11 mouse cellular contexts compared by ENCODE assay signal in genomic region chr4:43029749-43030148, GRCm38 (mm10). TPM values are rescaled to one million over a fixed set of nuclear protein-coding genes. Genes with fewer than 3 reads are reported as not detected.
DNase-seq lines count a peak whose midpoint lies in the region; ATAC-seq and TF ChIP-seq lines count a peak whose summit lies in the region.
"Had no signal": no experiment of that assay in that cellular context is flagged by ENCODE, and none has a peak within 500 bp of the region (broad histone marks: within the 10 kb centered on the region; RNA-seq: fewer than 3 reads in every experiment).

No protein-coding gene starts in this region.

- peaks cover 52% of the 10 kb centered on the region for H3K36me3 ChIP-seq in kidney, embryonic 15.5 days
- H3K36me3 ChIP-seq in G1E (replicated peaks), result peaks cover 70% of the 10 kb centered on the region
- peaks cover 59% of the 10 kb centered on the region for H3K36me3 ChIP-seq in liver, embryonic 12.5 days

- no peaks in the 10 kb centered on the region for H3K27me3 ChIP-seq in kidney, embryonic 15.5 days
- H3K27me3 ChIP-seq in G1E (ENCODE audit: insufficient read depth, low read length), result peaks cover 3% of the 10 kb centered on the region; the same call in 1 of the 2 replicates
- H3K27me3 ChIP-seq in liver, embryonic 12.5 days (replicated peaks), result no peaks in the 10 kb centered on the region

- H3K4me1 ChIP-seq in kidney, embryonic 15.5 days, result peaks cover 26% of the 10 kb centered on the region
- H3K4me1 ChIP-seq in G1E (ENCODE audit: insufficient read depth, low read depth, low read length), result peaks cover 50% of the 10 kb centered on the region
- H3K4me1 ChIP-seq in liver, embryonic 12.5 days, result peaks cover 35% of the 10 kb centered on the region

- 94% methylated on average over 9 of the region's 9 CpGs for WGBS in kidney, embryonic 15.5 days
- WGBS in liver, embryonic 12.5 days (ENCODE audit: insufficient replicate concordance), result 88% methylated on average over 9 of the region's 9 CpGs

- H3K4me3 ChIP-seq in kidney, embryonic 15.5 days (replicated peaks), result 0 out of 2 replicates have a peak overlapping the region, but pooled peaks have one; percentile 73
- peak overlapping the region; percentile 28; the same call in 1 of the 2 replicates for H3K4me3 ChIP-seq in G1E (ENCODE audit: low read depth, low read length)
- H3K4me3 ChIP-seq in liver, embryonic 12.5 days, result peak overlapping the region; percentile 81

- H3K9ac ChIP-seq in kidney, embryonic 15.5 days, result no peak overlapping the region
- H3K9ac ChIP-seq in liver, embryonic 12.5 days, result peak overlapping the region; percentile 96

- H3K9me3 ChIP-seq in kidney, embryonic 15.5 days (replicated peaks), result no peaks in the 10 kb centered on the region
- H3K9me3 ChIP-seq in G1E (replicated peaks), result no peaks in the 10 kb centered on the region
- H3K9me3 ChIP-seq in liver, embryonic 12.5 days (replicated peaks), result no peaks in the 10 kb centered on the region

- DNase-seq in cerebellum, adult 9-11 months, result peak; percentile 31
- no peak for DNase-seq in cerebellum, adult 11 months
- no peak for DNase-seq in kidney, adult 9 months
- no peak for DNase-seq in G1E (ENCODE audit: low spot score)
- no peak for DNase-seq in embryo, embryonic 9.5 days (ENCODE audit: extremely low spot score)
- no peak for DNase-seq in right cerebral cortex, postnatal 36 days (ENCODE audit: low spot score in 2 of 2)
- DNase-seq: kidney, postnatal 10 days; lung, postnatal 4 days; thymus, postnatal 25 days had no signal

- no peak for TF ChIP-seq CTCF in G1E (IDR thresholded peaks at IDR 0.05; ENCODE audit: low read depth, low read length)

- H3K4me2 ChIP-seq in kidney, embryonic 15.5 days, result no peak overlapping the region; the same call in 1 of the 2 replicates
- peak overlapping the region; percentile 82 for H3K4me2 ChIP-seq in liver, embryonic 12.5 days

- no peak for ATAC-seq in kidney, embryonic 15.5 days (replicated peaks; ENCODE audit: low FRiP score)
- no peak for ATAC-seq in G1E (ENCODE audit: extremely low read depth, insufficient number of reproducible peaks, low FRiP score, poor library complexity, severe bottlenecking)
- no peak for ATAC-seq in liver, embryonic 12.5 days

- H3K27ac ChIP-seq in kidney, embryonic 15.5 days, result no peak overlapping the region
- H3K27ac ChIP-seq in liver, embryonic 12.5 days, result peak overlapping the region; percentile 89

RNA-seq across cellular contexts. Expression of gene Stoml2, which starts 1.8 kb away (rescaled TPM):
- polyA plus RNA-seq in kidney, embryonic 15.5 days (2015; fragmentation: Nextera tagmentation; extraction: Ambion mirVana), result 346 and 352 TPM in 2 replicates
- total RNA-seq in G1E (2014; fragmentation: Nextera tagmentation) (191 and 233 TPM in 2 replicates), G1E (2017) (157 and 170 TPM in 2 replicates)
- 145 and 169 TPM in 2 replicates for polyA plus RNA-seq in G1E (2012)
- 280 and 292 TPM in 2 replicates for polyA plus RNA-seq in liver, embryonic 12.5 days (2016; fragmentation: Nextera tagmentation; extraction: Ambion mirVana)

RNA-seq across cellular contexts. Expression of gene Pigo, which starts 4.1 kb away (rescaled TPM):
- 23.5 and 27.6 TPM in 2 replicates for polyA plus RNA-seq in kidney, embryonic 15.5 days (2015; fragmentation: Nextera tagmentation; extraction: Ambion mirVana)
- 11.8 and 17.2 TPM in 2 replicates for total RNA-seq in G1E (2014; fragmentation: Nextera tagmentation)
- total RNA-seq in G1E (2017), result 9.4 and 9.7 TPM in 2 replicates
- 11.2 and 11.6 TPM in 2 replicates for polyA plus RNA-seq in G1E (2012)
- 16.8 and 19.4 TPM in 2 replicates for polyA plus RNA-seq in liver, embryonic 12.5 days (2016; fragmentation: Nextera tagmentation; extraction: Ambion mirVana)

RNA-seq across cellular contexts. Expression of gene Fam214b, which starts 16.3 kb away (rescaled TPM):
- 10.8 and 11.8 TPM in 2 replicates for polyA plus RNA-seq in kidney, embryonic 15.5 days (2015; fragmentation: Nextera tagmentation; extraction: Ambion mirVana)
- total RNA-seq in G1E (2014; fragmentation: Nextera tagmentation) (10.2 and 24.4 TPM in 2 replicates), G1E (2017) (12.6 and 17.8 TPM in 2 replicates)
- 15.0 and 17.7 TPM in 2 replicates for polyA plus RNA-seq in G1E (2012)
- polyA plus RNA-seq in liver, embryonic 12.5 days (2016; fragmentation: Nextera tagmentation; extraction: Ambion mirVana), result 28.9 and 32.2 TPM in 2 replicates

RNA-seq across cellular contexts. Expression of gene Fancg, which starts 19.4 kb away (rescaled TPM):
- polyA plus RNA-seq in kidney, embryonic 15.5 days (2015; fragmentation: Nextera tagmentation; extraction: Ambion mirVana), result 15.2 and 17.2 TPM in 2 replicates
- 15.2 and 16.8 TPM in 2 replicates for total RNA-seq in G1E (2014; fragmentation: Nextera tagmentation)
- 12.9 and 18.7 TPM in 2 replicates for total RNA-seq in G1E (2017)
- polyA plus RNA-seq in G1E (2012), result 4.3 and 9.4 TPM in 2 replicates
- 12.3 and 13.6 TPM in 2 replicates for polyA plus RNA-seq in liver, embryonic 12.5 days (2016; fragmentation: Nextera tagmentation; extraction: Ambion mirVana)

RNA-seq across cellular contexts. Expression of gene Unc13b, which starts 29.0 kb away (rescaled TPM):
- polyA plus RNA-seq in kidney, embryonic 15.5 days (2015; fragmentation: Nextera tagmentation; extraction: Ambion mirVana), result 7.2 and 8.3 TPM in 2 replicates
- total RNA-seq in G1E (2014; fragmentation: Nextera tagmentation) (0.63 and 3.9 TPM in 2 replicates), G1E (2017) (4.0 and 5.5 TPM in 2 replicates)
- polyA plus RNA-seq in G1E (2012), result 0.36 and 0.56 TPM in 2 replicates
- 0.91 and 1.2 TPM in 2 replicates for polyA plus RNA-seq in liver, embryonic 12.5 days (2016; fragmentation: Nextera tagmentation; extraction: Ambion mirVana)

Comparison
In these comparisons a context has a peak if more than half of its experiments do, and no peak if none do; other contexts are left out.
1. H3K4me3 ChIP-seq: peak in every context shown above with its lines; median percentile 81 in liver, embryonic 12.5 days; 73 in kidney, embryonic 15.5 days; 28 in G1E.